Mouse (Mus musculus): ENCODE data around the gene 9130008F23Rik. TPM values are rescaled to one million over a fixed set of nuclear protein-coding genes. Genes with fewer than 3 reads are reported as not detected.

Gene 9130008F23Rik
- total RNA-seq, 1 experiment, result 3.5 TPM

- in situ Hi-C loops (cut with MboI; ENCODE audit: low sequenced_read_pairs in 2 of 2, unreplicated experiment in 2 of 2), result no loop called here
- DNase-seq (ENCODE audit: low read depth, low spot score), result no peak
- H3K4me3 ChIP-seq (ENCODE audit: insufficient read depth in 1 of 2, low read depth in 1 of 2, low read length in 2 of 2, poor library complexity in 1 of 2, severe bottlenecking in 1 of 2), result no peak overlapping the region
- no peak overlapping the region for H3K9ac ChIP-seq (ENCODE audit: insufficient read depth, low read depth, low read length, poor library complexity, severe bottlenecking)
- TF ChIP-seq CHD2 (IDR thresholded peaks at IDR 0.05; ENCODE audit: low read depth, low read length), result no peak
- TF ChIP-seq ZNF384 (IDR thresholded peaks at IDR 0.05; ENCODE audit: low read depth, low read length), result no peak
- TF ChIP-seq HCFC1 (IDR thresholded peaks at IDR 0.05; ENCODE audit: borderline replicate concordance, insufficient read depth, low read length), result no peak
- no peak for TF ChIP-seq ZC3H11A (IDR thresholded peaks at IDR 0.05; ENCODE audit: borderline replicate concordance, low read depth, low read length)
- TF ChIP-seq MAFK (IDR thresholded peaks at IDR 0.05; ENCODE audit: insufficient read depth, low read depth, low read length), result no peak
- H3K9me3 ChIP-seq (ENCODE audit: control insufficient read depth, insufficient read depth, low read depth, low read length), result no peaks in the 10 kb centered on the region
- no peaks in the 10 kb centered on the region; a peak in 1 of 4 replicates for H3K4me1 ChIP-seq (ENCODE audit: control insufficient read depth in 2 of 2, insufficient read depth in 2 of 2, low read length in 2 of 2, poor library complexity in 1 of 2)
- no peaks in the 10 kb centered on the region for H3K36me3 ChIP-seq (ENCODE audit: control insufficient read depth, insufficient read depth, low read length, poor library complexity, severe bottlenecking)
- H3K27ac ChIP-seq (ENCODE audit: insufficient read depth, low read depth, low read length, poor library complexity, severe bottlenecking), result no peak overlapping the region
These were observed 2.6 kb downstream of the 9130008F23Rik start for GRCm38 (mm10) chr17:40877741-40878140.

- no peak for TF ChIP-seq CHD2 (IDR thresholded peaks at IDR 0.05; ENCODE audit: low read depth, low read length)
- TF ChIP-seq ZC3H11A (IDR thresholded peaks at IDR 0.05; ENCODE audit: borderline replicate concordance, low read depth, low read length), result no peak
- no peak for TF ChIP-seq HCFC1 (IDR thresholded peaks at IDR 0.05; ENCODE audit: borderline replicate concordance, insufficient read depth, low read length)
- no peak for TF ChIP-seq MAFK (IDR thresholded peaks at IDR 0.05; ENCODE audit: insufficient read depth, low read depth, low read length)
- no peak for TF ChIP-seq ZNF384 (IDR thresholded peaks at IDR 0.05; ENCODE audit: low read depth, low read length)
- no peaks in the 10 kb centered on the region for H3K36me3 ChIP-seq (ENCODE audit: control insufficient read depth, insufficient read depth, low read length, poor library complexity, severe bottlenecking)
- no peak overlapping the region for H3K9ac ChIP-seq (ENCODE audit: insufficient read depth, low read depth, low read length, poor library complexity, severe bottlenecking)
- H3K9me3 ChIP-seq (ENCODE audit: control insufficient read depth, insufficient read depth, low read depth, low read length), result no peaks in the 10 kb centered on the region
- H3K27ac ChIP-seq (ENCODE audit: insufficient read depth, low read depth, low read length, poor library complexity, severe bottlenecking), result no peak overlapping the region
- no peaks in the 10 kb centered on the region; a peak in 1 of 4 replicates for H3K4me1 ChIP-seq (ENCODE audit: control insufficient read depth in 2 of 2, insufficient read depth in 2 of 2, low read length in 2 of 2, poor library complexity in 1 of 2)
- no peak for DNase-seq (ENCODE audit: low read depth, low spot score)
- in situ Hi-C loops (cut with MboI; ENCODE audit: low sequenced_read_pairs in 2 of 2, unreplicated experiment in 2 of 2), result no loop called here
- no peak overlapping the region for H3K4me3 ChIP-seq (ENCODE audit: insufficient read depth in 1 of 2, low read depth in 1 of 2, low read length in 2 of 2, poor library complexity in 1 of 2, severe bottlenecking in 1 of 2)
These were observed 4.8 kb downstream of the 9130008F23Rik start for GRCm38 (mm10) chr17:40875568-40875967.

- DNase-seq (ENCODE audit: low read depth, low spot score), result no peak
- Histone ChIP-seq H3K9me3 (ENCODE audit: control insufficient read depth, insufficient read depth, low read depth, low read length) (no peaks in the 10 kb centered on the region), H3K4me1 (ENCODE audit: control insufficient read depth in 2 of 2, insufficient read depth in 2 of 2, low read length in 2 of 2, poor library complexity in 1 of 2) (no peaks in the 10 kb centered on the region), H3K27ac (ENCODE audit: insufficient read depth, low read depth, low read length, poor library complexity, severe bottlenecking) (no peak overlapping the region), H3K4me3 (ENCODE audit: insufficient read depth in 1 of 2, low read depth in 1 of 2, low read length in 2 of 2, poor library complexity in 1 of 2, severe bottlenecking in 1 of 2) (no peak overlapping the region), H3K36me3 (ENCODE audit: control insufficient read depth, insufficient read depth, low read length, poor library complexity, severe bottlenecking) (no peaks in the 10 kb centered on the region), H3K9ac (ENCODE audit: insufficient read depth, low read depth, low read length, poor library complexity, severe bottlenecking) (no peak overlapping the region)
- no peak for TF ChIP-seq ZNF384 (IDR thresholded peaks at IDR 0.05; ENCODE audit: low read depth, low read length)
- in situ Hi-C loops (cut with MboI; ENCODE audit: low sequenced_read_pairs in 2 of 2, unreplicated experiment in 2 of 2), result no loop called here
These were observed 5.7 kb downstream of the 9130008F23Rik start for GRCm38 (mm10) chr17:40874701-40875100.

DNA sequence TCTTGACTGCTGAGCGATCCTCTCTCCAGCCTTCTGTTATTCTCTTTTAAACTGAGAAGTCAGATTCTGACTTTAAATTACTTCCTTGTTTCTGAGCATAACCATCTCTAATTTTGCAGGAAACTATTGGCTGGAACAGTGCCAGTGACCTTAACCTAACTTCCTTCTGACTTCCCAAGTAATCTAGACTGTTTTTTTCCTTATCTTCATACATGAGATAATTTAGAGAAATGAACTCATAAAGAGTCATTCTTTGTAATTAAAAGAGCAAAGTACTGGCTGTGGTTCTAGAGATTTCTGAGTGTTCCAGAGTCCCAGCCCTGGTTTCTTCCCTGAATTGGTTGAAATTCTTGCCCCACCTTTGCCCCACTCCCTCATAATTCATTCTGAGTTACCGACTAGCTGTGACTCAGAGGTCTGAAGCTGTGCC, 6.8 kb downstream of the 9130008F23Rik start:
- no peak for DNase-seq (ENCODE audit: low read depth, low spot score)
- Histone ChIP-seq H3K9ac (ENCODE audit: insufficient read depth, low read depth, low read length, poor library complexity, severe bottlenecking) (no peak overlapping the region), H3K4me3 (ENCODE audit: insufficient read depth in 1 of 2, low read depth in 1 of 2, low read length in 2 of 2, poor library complexity in 1 of 2, severe bottlenecking in 1 of 2) (no peak overlapping the region), H3K4me1 (ENCODE audit: control insufficient read depth in 2 of 2, insufficient read depth in 2 of 2, low read length in 2 of 2, poor library complexity in 1 of 2) (no peaks in the 10 kb centered on the region), H3K27ac (ENCODE audit: insufficient read depth, low read depth, low read length, poor library complexity, severe bottlenecking) (no peak overlapping the region), H3K36me3 (ENCODE audit: control insufficient read depth, insufficient read depth, low read length, poor library complexity, severe bottlenecking) (no peaks in the 10 kb centered on the region), H3K9me3 (ENCODE audit: control insufficient read depth, insufficient read depth, low read depth, low read length) (no peaks in the 10 kb centered on the region)
- in situ Hi-C loops (cut with MboI; ENCODE audit: low sequenced_read_pairs in 2 of 2, unreplicated experiment in 2 of 2), result no loop called here
- TF ChIP-seq MAFK (IDR thresholded peaks at IDR 0.05; ENCODE audit: insufficient read depth, low read depth, low read length), result no peak
- no peak for TF ChIP-seq CHD2 (IDR thresholded peaks at IDR 0.05; ENCODE audit: low read depth, low read length)
- no peak for TF ChIP-seq ZC3H11A (IDR thresholded peaks at IDR 0.05; ENCODE audit: borderline replicate concordance, low read depth, low read length)
- TF ChIP-seq ZNF384 (IDR thresholded peaks at IDR 0.05; ENCODE audit: low read depth, low read length), result no peak
- no peak for TF ChIP-seq HCFC1 (IDR thresholded peaks at IDR 0.05; ENCODE audit: borderline replicate concordance, insufficient read depth, low read length)

DNA sequence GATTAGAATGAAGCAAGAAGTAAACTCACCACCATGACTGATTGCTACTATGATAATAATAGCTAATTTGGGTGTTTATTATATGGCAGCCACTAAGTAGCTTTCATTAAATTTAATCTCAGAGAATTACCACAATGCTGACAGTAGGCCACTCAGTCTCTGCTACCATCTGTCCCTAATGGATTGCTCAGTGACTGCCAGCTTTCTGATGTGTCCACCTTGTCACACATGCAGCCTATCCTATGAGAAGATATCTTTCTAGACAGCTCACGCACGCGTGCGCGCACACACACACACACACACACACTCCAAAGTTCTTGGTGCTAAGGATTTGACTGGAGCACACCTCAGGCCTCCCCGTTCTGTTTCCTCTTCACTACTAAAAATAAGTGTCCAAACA, 7.7 kb downstream of the 9130008F23Rik start:
- no peak overlapping the region for H3K9ac ChIP-seq (ENCODE audit: insufficient read depth, low read depth, low read length, poor library complexity, severe bottlenecking)
- no peaks in the 10 kb centered on the region for H3K9me3 ChIP-seq (ENCODE audit: control insufficient read depth, insufficient read depth, low read depth, low read length)
- no peak overlapping the region for H3K4me3 ChIP-seq (ENCODE audit: insufficient read depth in 1 of 2, low read depth in 1 of 2, low read length in 2 of 2, poor library complexity in 1 of 2, severe bottlenecking in 1 of 2)
- no peak for TF ChIP-seq MAFK (IDR thresholded peaks at IDR 0.05; ENCODE audit: insufficient read depth, low read depth, low read length)
- no peak for TF ChIP-seq ZC3H11A (IDR thresholded peaks at IDR 0.05; ENCODE audit: borderline replicate concordance, low read depth, low read length)
- TF ChIP-seq CHD2 (IDR thresholded peaks at IDR 0.05; ENCODE audit: low read depth, low read length), result no peak
- no peak for TF ChIP-seq HCFC1 (IDR thresholded peaks at IDR 0.05; ENCODE audit: borderline replicate concordance, insufficient read depth, low read length)
- no peak for TF ChIP-seq ZNF384 (IDR thresholded peaks at IDR 0.05; ENCODE audit: low read depth, low read length)
- no peaks in the 10 kb centered on the region for H3K36me3 ChIP-seq (ENCODE audit: control insufficient read depth, insufficient read depth, low read length, poor library complexity, severe bottlenecking)
- no peaks in the 10 kb centered on the region for H3K4me1 ChIP-seq (ENCODE audit: control insufficient read depth in 2 of 2, insufficient read depth in 2 of 2, low read length in 2 of 2, poor library complexity in 1 of 2)
- in situ Hi-C loops (cut with MboI; ENCODE audit: low sequenced_read_pairs in 2 of 2, unreplicated experiment in 2 of 2), result no loop called here
- no peak for DNase-seq (ENCODE audit: low read depth, low spot score)
- no peak overlapping the region for H3K27ac ChIP-seq (ENCODE audit: insufficient read depth, low read depth, low read length, poor library complexity, severe bottlenecking)
